Mouse (Mus musculus): ENCODE measurements around the gene Iqgap2. TPM values are rescaled to one million over a fixed set of nuclear protein-coding genes. Genes with fewer than 3 reads are reported as not detected.

Iqgap2 gene
- total RNA-seq, 2 experiments from 2014 or later, result 149 to 229 TPM

DNA sequence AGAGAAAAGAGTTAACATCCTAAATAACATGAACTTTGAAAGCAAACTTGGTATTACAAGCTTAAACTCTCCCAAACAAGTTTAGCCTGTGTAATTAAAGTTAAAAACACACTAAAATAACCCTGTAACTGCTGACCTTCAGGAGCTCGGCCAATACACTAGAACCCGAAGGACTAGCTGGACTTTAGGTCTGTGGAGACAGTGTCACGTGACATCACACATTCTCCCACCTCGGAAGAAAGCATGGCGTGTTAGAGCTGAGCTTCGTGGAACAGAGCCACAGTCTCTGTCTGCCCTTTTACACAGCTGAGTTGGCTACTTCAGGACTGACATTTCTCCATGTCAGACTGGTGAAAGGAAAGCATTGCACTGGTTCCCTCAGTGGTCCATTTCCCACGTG, 4.3 kb downstream of the Iqgap2 start:
- DNase-seq, result no peak

- no peak for DNase-seq
Measured at GRCm38 (mm10) chr13:95884455-95884854, 7.3 kb downstream of the Iqgap2 start.

DNA sequence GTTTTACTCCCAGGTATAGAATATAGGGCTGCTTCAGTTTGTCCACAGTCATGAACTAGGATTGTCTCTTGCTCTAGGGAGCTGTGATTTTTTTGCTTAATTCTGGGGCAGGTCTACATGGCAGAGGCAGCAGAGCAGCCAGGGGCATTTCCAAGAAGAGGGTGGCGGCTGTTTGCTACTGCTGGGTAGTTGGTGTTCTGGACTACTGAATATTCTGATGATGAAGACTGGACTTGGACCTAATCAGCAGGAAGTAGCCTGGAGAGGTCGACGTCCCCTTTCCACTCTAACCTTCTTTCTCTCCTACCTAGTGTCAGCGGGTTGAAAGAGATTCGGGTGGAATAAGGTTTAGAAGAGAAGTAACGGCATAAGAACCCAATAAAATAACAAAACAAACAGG, 9.7 kb downstream of the Iqgap2 start:
- DNase-seq, result no peak

GRCm38 (mm10) chr13:95881427-95881826, 10.3 kb downstream of the Iqgap2 start:
- DNase-seq, result no peak

GRCm38 (mm10) chr13:95880633-95881032, 11.1 kb downstream of the Iqgap2 start:
- DNase-seq, result no peak

DNA sequence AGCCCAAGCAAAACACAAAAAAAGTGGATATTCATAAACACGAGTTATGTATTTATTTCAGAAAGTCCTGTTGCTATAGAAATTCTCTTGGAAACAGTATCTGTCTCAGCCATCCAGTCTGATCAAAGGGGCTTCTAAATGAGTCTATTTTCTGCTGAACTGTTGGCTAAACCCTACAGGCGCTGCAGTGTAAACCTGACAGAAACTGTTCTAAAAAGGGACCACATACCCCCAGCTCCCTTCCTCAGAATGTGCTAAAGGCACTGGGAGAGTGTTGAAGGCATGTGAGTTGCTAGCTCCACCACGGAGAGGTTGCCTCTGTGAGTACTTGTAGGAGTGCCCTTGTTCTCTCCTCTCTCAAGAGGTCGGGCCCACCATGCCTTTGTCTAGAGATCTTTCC, 19.7 kb downstream of the Iqgap2 start:
- DNase-seq, result no peak

DNA sequence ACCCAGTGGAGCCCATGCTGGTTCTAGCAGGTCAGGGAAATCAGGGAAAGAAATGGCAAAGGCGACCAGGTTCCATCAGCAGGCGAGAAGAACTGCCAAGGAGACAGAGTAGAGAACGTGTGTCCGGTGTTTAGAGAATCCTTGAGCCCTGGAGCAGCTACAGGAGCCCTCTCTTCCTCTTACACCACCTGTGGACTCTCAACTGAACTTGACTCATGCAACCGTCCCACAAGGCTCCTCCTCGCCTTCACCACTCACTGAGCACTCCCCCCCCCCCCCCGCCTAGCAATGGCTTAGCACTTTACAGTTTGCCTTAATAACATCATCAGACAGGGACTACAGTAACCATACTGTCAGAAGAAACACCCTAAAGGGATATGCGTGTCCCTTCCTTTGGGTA, 21.1 kb downstream of the Iqgap2 start:
- DNase-seq, result no peak

DNA sequence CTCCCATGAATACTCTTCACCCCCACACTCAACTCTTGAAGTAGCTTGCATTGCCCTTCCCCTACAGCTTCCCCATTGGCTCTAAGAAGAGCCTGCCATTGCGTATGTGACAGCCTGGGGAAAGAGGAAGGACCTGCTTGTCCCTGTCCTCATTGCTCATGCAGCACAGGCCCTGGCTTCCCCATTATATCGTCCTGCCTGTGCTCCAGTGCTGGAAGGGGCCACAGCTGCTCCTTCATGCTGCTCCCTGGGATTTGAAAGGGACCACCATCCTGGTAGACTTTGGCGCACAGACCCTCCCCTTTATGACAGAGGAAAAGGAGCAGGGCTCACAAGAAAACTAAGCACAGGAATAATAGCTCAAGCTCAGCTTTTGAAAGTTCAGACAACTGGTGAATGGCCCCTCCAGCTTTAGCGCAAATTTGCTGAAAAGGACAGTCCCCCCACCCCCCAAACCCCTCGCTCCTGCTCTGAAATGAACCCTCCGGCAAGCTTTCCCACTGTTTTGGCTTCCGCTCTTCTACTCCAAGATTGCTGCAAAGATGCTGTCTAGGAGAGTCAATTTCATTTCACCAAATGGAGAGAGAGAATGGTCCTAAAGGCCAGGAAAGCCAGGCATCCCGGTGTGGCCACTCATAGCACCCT, 22.7 kb downstream of the Iqgap2 start:
- no peak for DNase-seq

DNA sequence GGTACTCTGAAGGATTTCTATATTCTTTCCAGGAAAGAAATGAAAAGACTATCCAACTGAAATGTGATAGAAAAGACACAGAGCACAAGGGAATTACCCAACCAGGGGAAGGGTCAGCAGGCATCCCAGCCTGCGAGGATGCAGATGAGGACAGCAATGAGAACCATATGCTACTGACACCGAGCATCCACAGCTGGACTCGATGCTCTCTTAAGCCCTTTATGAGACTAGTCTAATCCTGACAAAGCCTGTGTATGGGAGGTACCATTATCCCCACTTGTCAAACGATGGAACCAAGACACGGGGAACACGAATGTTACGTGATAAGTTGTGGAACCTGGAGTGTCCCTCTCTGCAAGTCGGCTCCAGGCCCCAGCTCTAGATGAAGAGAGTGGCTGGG, 29.5 kb downstream of the Iqgap2 start:
- no peak for DNase-seq

- peak in 1 of 2 experiments; percentile 21 for DNase-seq
Measured at GRCm38 (mm10) chr13:95859271-95859670, 32.5 kb downstream of the Iqgap2 start.

- no peak for DNase-seq
Measured at GRCm38 (mm10) chr13:95858866-95859265, 32.9 kb downstream of the Iqgap2 start.

DNA sequence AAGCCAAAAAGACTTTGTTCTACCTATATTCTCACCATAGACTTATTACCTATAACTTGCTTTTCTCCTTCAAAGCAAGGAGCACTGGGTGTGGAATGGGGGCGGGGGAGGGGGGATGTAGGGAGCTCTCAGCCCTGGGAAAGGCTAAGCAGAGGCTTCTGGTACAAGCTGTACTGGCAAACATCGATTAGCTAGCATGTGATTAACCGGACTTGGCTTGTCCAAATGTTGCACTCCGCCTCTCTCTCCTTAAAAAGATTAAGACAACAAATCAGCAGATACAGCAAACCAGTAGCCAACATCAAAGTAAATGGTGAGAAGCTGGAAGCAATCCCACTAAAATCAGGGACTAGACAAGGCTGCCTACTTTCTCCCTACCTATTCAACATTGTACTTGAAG, 36.2 kb downstream of the Iqgap2 start:
- DNase-seq, result no peak

DNA sequence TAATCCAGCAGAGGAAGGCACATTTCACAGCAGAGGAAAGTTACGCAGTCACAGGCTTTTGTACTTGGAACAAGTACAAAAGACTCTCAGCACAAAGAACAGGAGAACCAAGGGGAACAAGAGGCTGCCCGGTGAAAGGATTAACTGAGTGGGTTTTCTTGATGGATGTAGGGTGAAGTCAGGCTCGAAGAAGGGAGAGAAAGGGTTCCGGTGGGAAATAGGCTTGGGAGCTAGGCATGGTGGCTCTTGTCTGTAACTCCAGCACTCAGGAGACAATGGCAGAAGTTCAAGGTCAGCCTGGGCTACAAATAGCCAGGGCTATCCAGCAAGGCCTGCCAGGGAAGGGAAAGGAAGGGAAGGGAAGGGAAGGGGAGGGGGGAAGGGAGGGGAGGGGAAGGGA, 40.1 kb downstream of the Iqgap2 start:
- DNase-seq, result peak; percentile 45 to 56

- DNase-seq, result no peak
Measured at GRCm38 (mm10) chr13:95850451-95850850, 41.3 kb downstream of the Iqgap2 start.

- DNase-seq, result peak; percentile 54 to 63
Measured at GRCm38 (mm10) chr13:95849501-95850007, 42.2 kb downstream of the Iqgap2 start.

DNA sequence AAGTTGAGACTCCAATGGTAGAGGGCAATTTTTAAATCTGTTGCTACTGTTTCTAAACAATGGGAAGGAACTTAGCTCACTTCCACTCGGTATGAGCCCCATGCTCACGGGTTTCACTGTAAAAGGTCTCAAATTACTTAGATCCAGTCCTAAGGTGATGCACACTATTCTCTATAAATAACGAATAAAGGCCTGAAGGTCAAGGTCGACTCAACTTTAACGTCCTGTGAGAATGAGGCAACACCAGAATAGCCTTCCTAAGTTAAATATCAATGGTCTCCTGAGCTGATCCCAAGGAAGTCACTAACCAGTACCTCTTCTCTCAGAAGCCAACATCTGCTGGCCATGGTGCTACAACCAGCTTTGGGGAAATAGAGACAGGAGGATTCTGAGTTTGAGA, 45.4 kb downstream of the Iqgap2 start:
- DNase-seq, result no peak

GRCm38 (mm10) chr13:95844950-95845349, 46.8 kb downstream of the Iqgap2 start:
- no peak for DNase-seq

GRCm38 (mm10) chr13:95843411-95844026, 48.2 kb downstream of the Iqgap2 start:
- peak; percentile 80 to 84 for DNase-seq

DNA sequence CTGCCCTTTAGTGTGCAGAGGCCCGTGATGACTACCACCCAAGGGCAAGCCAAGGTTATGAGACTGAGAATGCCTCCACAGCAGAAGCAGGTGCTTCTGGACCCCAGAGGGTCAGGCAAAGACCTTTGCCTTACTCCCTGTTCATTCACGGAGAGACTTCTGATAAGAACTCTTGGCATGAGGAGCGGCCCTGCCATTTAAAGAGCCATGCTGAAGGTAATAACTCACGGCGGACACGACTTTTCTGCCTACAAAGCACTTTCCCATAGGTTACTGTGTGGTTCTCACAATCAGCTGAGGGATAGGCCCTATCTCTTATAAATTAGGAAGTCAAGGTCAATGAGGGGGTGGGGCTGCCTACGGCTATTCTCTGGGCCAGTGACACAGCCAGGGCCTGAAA, 48.9 kb downstream of the Iqgap2 start:
- peak; percentile 42 to 57 for DNase-seq

- no peak for DNase-seq
Measured at GRCm38 (mm10) chr13:95841946-95842345, 49.8 kb downstream of the Iqgap2 start.

GRCm38 (mm10) chr13:95836944-95837343, 54.8 kb downstream of the Iqgap2 start:
- no peak for DNase-seq

GRCm38 (mm10) chr13:95833473-95833872, 58.2 kb downstream of the Iqgap2 start:
- DNase-seq, result no peak

- no peak for DNase-seq
Measured at GRCm38 (mm10) chr13:95832712-95833111, 59.0 kb downstream of the Iqgap2 start.

- DNase-seq, result peak; percentile 59 to 71
Measured at GRCm38 (mm10) chr13:95831760-95832159, 60.0 kb downstream of the Iqgap2 start.
